Mouse (Mus musculus) C2C12 (cell line): ENCODE measurements at regions not wholly inside any gene's neighbourhood (a gene's known extent, or its start where the extent isn't known, plus 50 kb on each side); places are given as distances from the start of the nearest gene placed in this dataset.

Experiments used
- H3K27me3 ChIP-seq: one replicate; pipeline ENCODE4 v1.6.1; 2011; ENCODE audit not compliant: control insufficient read depth, insufficient read depth, insufficient read length
- H3K36me3 ChIP-seq: one replicate; pipeline ENCODE4 v1.6.1; 2011; ENCODE audit not compliant: control insufficient read depth, insufficient read depth
- H3K4me3 ChIP-seq: one replicate; pipeline ENCODE4 v1.5.1; 2011; ENCODE audit warnings: mild to moderate bottlenecking, control low read depth; ENCODE audit not compliant: poor library complexity, insufficient read depth, severe bottlenecking
- H3K79me2 ChIP-seq: one replicate; pipeline ENCODE4 v1.6.1; 2011; ENCODE audit not compliant: control insufficient read depth, insufficient read depth
- H3K79me3 ChIP-seq: one replicate; pipeline ENCODE4 v1.6.1; 2011; ENCODE audit warnings: low read depth, control low read depth
- H3ac ChIP-seq: one replicate; pipeline ENCODE3; 2011; ENCODE audit warnings: low read depth; ENCODE audit not compliant: control insufficient read depth, insufficient read length
- CEBPB ChIP-seq: IDR thresholded peaks from one replicate; pipeline ENCODE4 v1.6.1; 2011; ENCODE audit warnings: low read depth, mild to moderate bottlenecking, control low read depth, moderate library complexity
- CTCF ChIP-seq: IDR thresholded peaks from one replicate; pipeline ENCODE4 v1.5.1; 2011; ENCODE audit not compliant: control insufficient read depth, insufficient read depth, insufficient read length
- FOSL1 ChIP-seq: IDR thresholded peaks from one replicate; pipeline ENCODE4 v1.8.0; 2011; ENCODE audit warnings: mild to moderate bottlenecking, low read length; ENCODE audit not compliant: poor library complexity, insufficient read depth, severe bottlenecking
- MAX ChIP-seq: IDR thresholded peaks from one replicate; pipeline ENCODE4 v1.6.1; 2011; ENCODE audit warnings: mild to moderate bottlenecking, control low read depth
- MYOD1 ChIP-seq: IDR thresholded peaks from one replicate; pipeline ENCODE4 v1.6.1; 2011; ENCODE audit warnings: low read depth; ENCODE audit not compliant: control insufficient read depth, insufficient read length
- MYOG ChIP-seq: IDR thresholded peaks from one replicate; pipeline ENCODE4 v1.6.1; 2011; ENCODE audit not compliant: control insufficient read depth, insufficient read length; ENCODE audit errors: extremely low read depth
- USF1 ChIP-seq: IDR thresholded peaks from one replicate; pipeline ENCODE4 v1.6.1; 2011; ENCODE audit warnings: low read depth, mild to moderate bottlenecking, control low read depth, moderate library complexity

DNA sequence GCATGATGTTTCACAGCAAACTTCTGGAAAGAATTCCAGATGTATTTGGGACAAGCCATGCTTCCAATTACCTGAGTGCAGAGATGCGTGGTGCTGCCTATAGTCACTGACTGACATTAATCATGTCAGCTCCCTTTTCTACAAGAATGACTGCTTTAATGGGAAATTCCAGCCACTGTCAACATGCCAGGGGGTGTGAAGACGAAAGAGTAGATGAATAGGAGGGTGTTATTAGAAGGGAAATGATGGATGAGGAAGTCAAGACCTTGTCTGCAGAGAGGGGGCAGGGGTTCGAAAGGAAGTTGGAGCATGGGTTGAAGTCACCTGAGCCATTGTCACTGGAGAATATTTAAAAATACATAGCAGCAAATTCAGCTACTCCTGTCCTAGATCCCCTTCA lies 634.6 kb downstream of the Brinp1 start:
- Histone ChIP-seq H3K36me3 (no peaks in the 10 kb centered on the region), H3K79me2 (no peaks in the 10 kb centered on the region), H3ac (no peak overlapping the region), H3K27me3 (no peaks in the 10 kb centered on the region), H3K79me3 (no peaks in the 10 kb centered on the region), H3K4me3 (no peak overlapping the region)
- TF ChIP-seq MYOG (no peak), CTCF (no peak), MAX (no peak), MYOD1 (no peak)

DNA sequence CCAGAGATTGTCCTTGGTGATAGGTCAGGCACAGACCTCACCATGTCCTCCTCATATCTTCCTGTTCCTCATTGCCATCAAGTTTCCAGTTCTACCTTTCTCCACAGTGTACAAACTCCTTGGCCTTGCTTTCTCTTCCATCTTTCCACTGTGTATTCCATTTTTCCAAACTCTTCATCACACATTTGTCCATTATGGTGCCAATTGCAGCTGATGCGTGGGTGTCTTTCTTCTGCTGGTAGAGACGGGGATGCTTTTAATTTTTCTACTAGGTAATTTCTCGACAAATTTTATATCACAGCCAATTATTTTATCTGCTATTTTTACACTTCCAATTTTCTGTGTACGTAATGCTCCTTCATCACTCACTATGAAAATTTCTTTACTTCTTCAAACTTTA lies 641.4 kb downstream of the Brinp1 start:
- Histone ChIP-seq H3K27me3 (no peaks in the 10 kb centered on the region), H3K79me3 (no peaks in the 10 kb centered on the region), H3K4me3 (no peak overlapping the region), H3K36me3 (no peaks in the 10 kb centered on the region), H3K79me2 (no peaks in the 10 kb centered on the region), H3ac (no peak overlapping the region)
- TF ChIP-seq USF1 = no peak
- no peak for TF ChIP-seq MYOG
- no peak for TF ChIP-seq MAX

DNA sequence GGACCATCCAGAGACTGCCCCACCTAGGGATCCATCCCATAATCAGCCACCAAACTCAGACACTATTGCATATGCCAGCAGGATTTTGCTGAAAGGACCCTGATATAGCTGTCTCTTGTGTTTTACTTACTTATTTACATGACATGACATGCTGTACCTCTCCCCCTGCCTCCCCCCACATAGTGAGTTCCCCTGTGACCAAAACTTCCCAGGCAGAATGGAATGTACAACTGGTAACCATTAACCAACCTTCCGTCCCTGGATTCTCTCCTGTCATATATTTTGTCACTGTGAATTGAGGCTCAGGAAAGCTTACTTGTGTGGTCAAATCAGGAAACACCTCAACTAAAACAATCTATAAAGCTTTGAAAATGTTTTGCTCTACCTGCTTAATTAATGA lies 669.4 kb downstream of the Brinp1 start:
- no peak for TF ChIP-seq CTCF
- TF ChIP-seq FOSL1 = no peak
- TF ChIP-seq MYOG = no peak
- TF ChIP-seq USF1 = no peak
- no peak for TF ChIP-seq MAX

DNA sequence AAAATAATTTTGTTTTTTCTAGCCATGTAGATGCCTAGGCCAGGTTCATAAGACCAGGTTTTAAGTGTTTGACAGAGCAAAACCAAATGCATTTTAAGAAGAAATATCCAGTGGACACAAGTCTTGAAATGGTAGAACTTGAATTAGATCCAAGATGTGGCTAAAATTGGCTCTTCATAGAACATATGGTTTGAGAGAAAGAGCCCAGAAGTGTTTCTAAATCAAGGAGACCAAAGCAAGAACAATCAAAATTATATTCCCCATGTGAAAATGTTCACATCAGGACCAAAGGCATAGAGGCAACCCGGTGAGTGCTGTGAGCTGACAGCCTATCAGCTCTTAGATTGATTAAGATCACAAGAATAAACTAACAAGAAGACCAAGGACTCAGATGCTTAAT lies 673.3 kb downstream of the Brinp1 start:
- H3K79me3 ChIP-seq = no peaks in the 10 kb centered on the region
- H3K4me3 ChIP-seq = no peak overlapping the region
- no peak overlapping the region for H3ac ChIP-seq
- H3K36me3 ChIP-seq = no peaks in the 10 kb centered on the region
- TF ChIP-seq MAX (no peak), MYOD1 (no peak), MYOG (no peak), USF1 (no peak), CTCF (no peak), CEBPB (no peak), FOSL1 (no peak)
- H3K27me3 ChIP-seq = no peaks in the 10 kb centered on the region
- H3K79me2 ChIP-seq = no peaks in the 10 kb centered on the region

More for the DNA sequence above, 669.4 kb downstream of the Brinp1 start:
- no peaks in the 10 kb centered on the region for H3K79me2 ChIP-seq
- H3ac ChIP-seq = no peak overlapping the region
- no peaks in the 10 kb centered on the region for H3K79me3 ChIP-seq
- H3K4me3 ChIP-seq = no peak overlapping the region
- no peaks in the 10 kb centered on the region for H3K27me3 ChIP-seq
- H3K36me3 ChIP-seq = no peaks in the 10 kb centered on the region

DNA sequence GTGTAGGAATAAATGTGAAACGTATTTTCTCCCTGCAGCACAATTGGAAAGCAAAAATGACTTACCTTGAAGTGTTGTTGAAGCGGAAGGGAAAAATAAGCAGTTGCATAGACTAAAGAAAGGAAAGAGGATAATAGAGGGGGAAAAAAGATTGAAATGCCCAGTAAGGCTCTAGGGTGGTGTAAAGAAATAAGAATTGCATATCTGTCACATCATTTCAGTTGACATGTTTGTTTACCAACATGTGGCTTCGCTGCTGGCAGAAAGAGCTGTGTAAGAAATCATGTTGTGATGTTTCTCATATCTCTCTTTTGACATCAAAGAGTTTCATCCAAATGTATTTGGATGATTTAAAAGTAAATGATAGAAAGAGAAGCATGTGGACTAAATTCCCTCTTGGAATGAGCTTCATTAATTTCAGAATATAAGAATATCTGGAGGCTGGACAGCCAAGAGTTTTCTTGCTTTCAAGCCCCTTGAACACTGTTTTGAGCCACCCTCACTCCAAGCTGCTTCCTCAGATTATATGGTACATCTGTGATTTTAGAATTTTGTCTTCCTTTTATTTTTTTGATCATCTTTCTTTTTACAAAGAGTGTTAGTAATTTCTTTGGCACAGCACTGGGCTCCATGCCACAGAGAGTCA lies 679.0 kb downstream of the Brinp1 start:
- H3K4me3 ChIP-seq = no peak overlapping the region
- no peaks in the 10 kb centered on the region for H3K79me2 ChIP-seq
- H3K36me3 ChIP-seq = no peaks in the 10 kb centered on the region
- TF ChIP-seq MYOD1 (no peak), USF1 (no peak), CEBPB (no peak), MYOG (no peak), MAX (no peak), CTCF (no peak), FOSL1 (no peak)
- no peaks in the 10 kb centered on the region for H3K79me3 ChIP-seq
- H3K27me3 ChIP-seq = no peaks in the 10 kb centered on the region
- H3ac ChIP-seq = no peak overlapping the region
